Mouse (Mus musculus) left cerebral cortex, adult 9 months (tissue): ENCODE data around the gene Strn4.
A peak's percentile ranks its signal among the peaks of the same experiment; 100 is the strongest.

Source experiments
- DNase-seq, 2 experiments: peaks; one replicate each; pipeline ENCODE4 v3.0.0; 2022; ENCODE audit warnings: low spot score in 2 of 2

Strn4 gene

DNA sequence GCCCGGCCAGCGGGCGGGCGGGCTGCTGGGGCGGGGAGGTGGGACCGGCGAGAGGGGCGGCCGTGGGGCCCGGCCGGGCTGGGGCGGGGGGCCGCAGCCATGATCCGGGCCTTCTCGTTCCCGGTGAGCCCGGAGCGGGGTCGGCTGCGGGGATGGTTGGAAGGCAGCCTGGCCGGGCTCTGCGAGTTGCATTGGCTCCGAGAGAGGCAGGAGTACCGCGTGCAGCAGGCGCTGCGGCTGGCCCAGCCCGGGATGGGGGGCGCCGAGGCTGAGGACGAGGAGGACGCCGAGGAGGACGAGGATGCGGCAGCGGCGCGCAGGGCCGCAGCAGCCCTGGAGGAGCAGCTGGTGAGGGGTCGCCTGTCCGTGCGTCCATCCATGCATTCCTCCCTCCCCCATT lies 59.6 kb downstream of the Strn4 start:
- DNase-seq = no peak

DNA sequence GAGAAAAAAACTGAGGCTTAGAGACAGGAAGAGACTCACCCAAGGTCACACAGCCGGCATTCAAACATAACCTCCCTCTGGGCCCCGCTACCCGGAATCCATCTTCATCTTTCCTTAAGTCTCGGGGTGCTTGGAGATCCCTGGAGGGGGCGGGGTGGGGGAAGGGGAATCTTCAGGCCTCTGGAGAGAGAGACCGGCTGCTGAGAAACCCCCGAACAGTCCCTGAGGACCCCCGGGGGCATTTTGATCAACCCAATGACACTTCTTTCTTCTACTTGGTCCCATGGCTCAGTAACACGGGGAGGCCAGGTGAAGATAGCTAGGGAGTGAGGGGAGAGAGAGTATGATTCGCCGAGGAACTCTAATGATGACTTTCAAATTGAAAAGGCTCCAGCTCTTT lies 60.3 kb downstream of the Strn4 start:
- no peak for DNase-seq

DNA sequence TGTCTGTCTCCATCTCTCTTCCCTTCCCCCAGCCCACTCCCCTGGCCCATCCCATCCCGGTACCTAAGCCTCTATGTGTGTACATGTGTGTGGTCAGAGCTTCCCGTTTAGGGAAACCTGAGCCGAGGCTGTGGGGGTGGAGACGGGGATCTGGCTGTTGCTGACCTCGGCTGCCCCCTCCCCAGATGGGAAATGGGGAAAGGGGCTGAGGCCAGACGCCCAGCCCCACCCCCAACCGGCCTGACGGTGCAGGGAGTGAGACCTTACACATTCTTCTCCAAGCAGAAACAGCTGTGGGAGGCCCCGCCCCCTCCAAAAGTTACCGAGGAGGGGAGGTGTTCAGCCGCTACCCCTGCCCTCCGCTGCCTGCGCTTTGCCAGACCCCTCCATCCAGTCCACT lies 60.9 kb downstream of the Strn4 start:
- no peak for DNase-seq

DNA sequence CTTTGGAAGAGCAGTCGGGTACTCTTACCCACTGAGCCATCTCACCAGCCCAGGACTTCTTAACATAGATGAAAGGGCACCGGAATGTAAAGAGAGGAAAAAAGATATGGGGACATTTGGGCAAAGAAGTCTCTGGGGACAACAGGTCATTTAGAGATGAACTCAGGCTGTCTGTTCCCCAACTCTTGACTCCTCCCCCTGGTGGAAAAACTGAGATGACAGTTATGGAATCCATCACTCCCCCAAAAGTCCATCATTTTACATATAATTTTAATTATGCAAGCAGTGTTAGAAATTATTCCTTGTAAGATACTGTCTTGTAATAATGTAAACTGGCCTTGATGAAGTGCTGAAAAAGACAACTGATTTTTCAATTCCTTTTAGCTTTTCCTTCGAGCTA lies 62.0 kb downstream of the Strn4 start:
- DNase-seq = no peak

DNA sequence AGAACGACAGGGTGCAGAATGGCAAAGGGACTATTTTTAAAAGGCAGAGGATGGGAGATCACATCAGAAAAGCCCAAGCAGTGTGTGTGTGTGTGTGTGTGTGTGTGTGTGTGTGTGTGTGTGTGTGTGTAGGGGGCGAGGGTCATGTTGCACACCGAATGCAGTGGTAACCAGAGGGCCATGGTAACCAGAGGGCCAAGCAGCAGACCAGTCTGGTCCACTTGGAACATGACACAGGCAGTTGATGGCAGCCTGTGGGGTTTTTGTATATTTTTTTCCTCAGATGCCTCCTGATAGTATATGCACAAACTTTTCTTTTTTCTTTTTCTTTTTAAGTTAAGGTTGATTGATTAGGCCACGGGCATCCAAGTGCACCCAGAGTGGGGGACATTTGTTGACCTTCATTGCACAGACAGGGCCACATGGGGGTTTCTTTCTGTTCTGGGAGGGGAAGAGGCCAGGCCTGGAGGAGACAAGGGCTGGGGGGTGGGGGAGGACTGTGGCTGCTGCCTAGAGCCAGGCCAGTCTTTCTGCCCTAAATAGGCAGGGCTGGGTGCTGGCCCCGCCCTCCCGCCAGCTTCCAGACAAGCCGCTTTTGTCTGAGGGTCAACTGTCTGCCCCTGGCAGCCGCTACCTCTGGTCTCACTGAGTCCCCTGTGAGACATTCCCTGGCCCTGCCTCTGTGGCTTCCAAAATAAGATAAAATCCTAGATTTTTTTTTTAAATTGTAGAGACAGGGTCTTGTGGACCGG lies 64.3 kb downstream of the Strn4 start:
- peak in 1 of 2 experiments; percentile 48 for DNase-seq

DNA sequence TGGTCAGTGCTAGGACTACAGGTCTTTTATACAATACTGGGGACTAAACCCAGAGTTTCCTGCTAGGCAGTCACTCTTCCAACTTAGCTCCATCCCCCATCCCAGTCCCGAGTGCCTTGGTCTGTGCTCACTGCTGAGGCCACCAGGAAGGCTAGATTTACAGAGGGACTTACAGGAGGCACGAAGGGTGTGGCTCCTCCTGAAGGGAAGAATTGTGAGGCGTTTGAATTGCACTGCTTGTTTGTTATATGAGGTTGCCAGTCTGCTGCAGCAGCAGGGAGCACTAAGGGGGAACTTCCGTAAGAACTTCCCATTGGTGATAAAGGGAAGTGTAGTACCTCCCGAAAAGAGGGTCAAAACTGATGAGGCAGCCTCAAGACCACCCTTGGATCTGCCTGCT lies 64.9 kb downstream of the Strn4 start:
- DNase-seq = no peak

DNA sequence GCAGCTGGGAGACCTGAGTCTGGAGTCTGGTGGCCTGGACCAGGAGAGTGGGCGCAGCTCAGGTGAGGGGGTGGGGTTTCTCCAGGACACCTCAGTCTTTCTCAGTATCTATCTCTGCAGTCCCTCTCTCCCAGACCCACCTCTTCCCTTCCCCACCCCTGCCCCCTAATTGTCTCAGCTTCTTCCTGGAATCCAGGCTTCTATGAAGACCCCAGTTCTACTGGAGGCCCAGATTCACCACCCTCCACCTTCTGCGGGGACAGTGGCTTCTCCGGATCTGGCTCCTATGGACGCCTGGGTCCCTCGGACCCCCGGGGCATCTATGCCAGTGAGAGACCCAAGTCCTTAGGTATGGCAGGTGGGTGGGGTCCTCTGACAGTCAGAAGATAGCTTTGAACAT lies 67.5 kb downstream of the Strn4 start:
- no peak for DNase-seq

DNA sequence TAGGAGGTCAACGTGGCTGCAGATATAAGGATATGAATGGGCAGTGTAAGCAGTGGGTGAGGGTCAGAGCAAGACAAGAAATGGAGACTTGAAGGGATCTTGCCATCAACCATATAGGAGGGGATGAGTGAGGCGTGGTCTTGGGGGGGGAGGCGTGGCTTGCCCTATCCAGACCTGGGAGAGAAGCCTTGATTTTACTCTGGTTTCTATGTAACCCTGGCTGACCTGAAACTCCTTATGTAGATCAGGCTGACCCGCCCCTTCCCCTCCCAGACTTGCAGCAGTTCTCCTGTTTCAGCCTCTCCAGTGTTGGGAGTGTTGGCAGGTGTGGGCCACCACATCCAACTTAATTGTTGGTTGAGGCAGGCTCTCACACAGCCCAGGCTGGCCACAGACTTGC lies 68.6 kb downstream of the Strn4 start:
- no peak for DNase-seq

DNA sequence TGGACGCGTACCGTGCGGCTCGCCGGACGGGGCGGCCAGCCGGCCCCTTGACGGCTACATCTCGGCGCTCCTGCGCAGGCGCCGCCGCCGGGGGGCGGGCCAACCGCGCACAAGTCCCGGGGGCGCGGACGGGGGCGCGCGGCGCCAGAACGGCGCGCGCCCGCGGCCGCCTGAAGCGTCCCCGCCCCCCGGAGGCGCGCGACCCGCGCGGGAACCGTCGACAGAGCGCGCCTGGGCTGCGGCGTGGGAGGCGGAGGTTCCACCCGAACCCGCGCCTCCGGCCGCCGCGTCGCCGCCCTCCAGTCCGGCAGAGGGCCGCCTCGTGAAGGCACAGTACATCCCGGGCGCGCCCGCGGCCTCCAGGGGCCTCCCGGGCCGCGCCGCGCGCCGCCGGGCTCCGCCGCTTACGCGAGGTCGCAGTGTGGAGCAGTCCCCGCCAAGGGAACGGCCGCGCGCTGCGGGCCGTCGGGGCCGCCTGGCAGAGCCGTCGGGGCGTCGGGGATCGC lies 69.6 kb downstream of the Strn4 start:
- no peak for DNase-seq

DNA sequence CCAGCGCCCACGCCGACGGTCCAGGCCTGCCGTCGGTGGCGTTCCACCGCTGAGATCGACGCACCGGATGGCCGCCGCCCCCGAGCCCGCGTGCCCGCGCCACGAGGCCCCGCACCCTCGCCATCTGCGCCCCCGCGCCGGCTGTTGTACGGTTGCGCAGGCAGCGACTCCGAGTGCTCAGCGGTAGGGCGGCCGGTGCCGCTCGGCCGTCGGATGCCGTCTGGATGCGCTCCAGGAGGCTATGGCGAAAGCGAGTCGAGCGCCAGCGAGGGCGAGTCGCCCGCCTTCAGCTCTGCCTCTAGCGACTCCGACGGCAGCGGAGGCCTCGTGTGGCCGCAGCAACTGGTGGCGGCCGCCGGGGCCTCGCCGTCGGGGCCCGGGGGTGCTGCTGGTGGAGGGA lies 70.2 kb downstream of the Strn4 start:
- no peak for DNase-seq
